In genomic region chr8:84840248-84840999, GRCm38 (mm10) we compare ENCODE assay signal across 8 mouse cellular contexts. TPM values are rescaled to one million over a fixed set of nuclear protein-coding genes. Genes with fewer than 3 reads are reported as not detected.
DNase-seq lines count a peak whose midpoint lies in the region; ATAC-seq and TF ChIP-seq lines count a peak whose summit lies in the region.

Rad23a (minus strand) TSS chr8:84840665.

- no peak for TF ChIP-seq EP300 in MEL (IDR thresholded peaks at IDR 0.05; ENCODE audit: low read depth in 1 of 2, low read length in 2 of 2)

- peak; percentile 98 for DNase-seq in MEL (ENCODE audit: low read depth, low spot score)
- peak; percentile 92 for DNase-seq in cerebellum, adult 2 months
- DNase-seq in forebrain, postnatal 0 days: peak; percentile 97
- DNase-seq in heart, postnatal 4 days: peak; percentile 92
- DNase-seq in layer of hippocampus, adult 8-10 months (ENCODE audit: low spot score in 2 of 2): peak; percentile 90 to 91
- peak; percentile 83 for DNase-seq in ovary, adult 18-20 months (ENCODE audit: low spot score)
- DNase-seq in thymus, postnatal 0 days (ENCODE audit: low spot score): peak; percentile 95

- peaks cover 13 to 38% of the 10 kb centered on the region in 2 experiments for H3K36me3 ChIP-seq in MEL (ENCODE audit: control insufficient read depth in 1 of 2, insufficient read depth in 2 of 2, low read length in 2 of 2)
- H3K36me3 ChIP-seq in forebrain, postnatal 0 days (ENCODE audit: insufficient read depth): peaks cover 73% of the 10 kb centered on the region
- peaks cover 82% of the 10 kb centered on the region for H3K36me3 ChIP-seq in lung, embryonic 15.5 days

- ATAC-seq in forebrain, postnatal 0 days: peak; percentile 99
- ATAC-seq in lung, embryonic 15.5 days (ENCODE audit: borderline replicate concordance, extremely low read depth, low FRiP score, low TSS enrichment): peak; percentile 92

- TF ChIP-seq CTCF in MEL (IDR thresholded peaks at IDR 0.05 in 2 of 3, conservative IDR thresholded peaks at IDR 0.05 in 1 of 3; ENCODE audit: control insufficient read depth in 1 of 3, insufficient read depth in 1 of 3, low read depth in 2 of 3, low read length in 3 of 3, poor library complexity in 1 of 3, severe bottlenecking in 1 of 3): no peak
- no peak for TF ChIP-seq CTCF in cerebellum, adult 2 months (IDR thresholded peaks at IDR 0.05; ENCODE audit: borderline replicate concordance, insufficient read depth, low read depth, low read length)
- TF ChIP-seq CTCF in forebrain, postnatal 0 days (IDR thresholded peaks at IDR 0.05; ENCODE audit: low read depth): no peak

- peak; percentile 83 to 93 for TF ChIP-seq POLR2A in MEL (IDR thresholded peaks at IDR 0.05; ENCODE audit: control insufficient read depth in 1 of 2, insufficient read depth in 1 of 2, low read depth in 1 of 2, low read length in 2 of 2, poor library complexity in 1 of 2)
- peak; percentile 79 for TF ChIP-seq POLR2A in cerebellum, adult 2 months (IDR thresholded peaks at IDR 0.05; ENCODE audit: borderline replicate concordance, insufficient read depth, low read length)

- H3K27me3 ChIP-seq in MEL (ENCODE audit: control insufficient read depth in 1 of 2, insufficient read depth in 2 of 2, low read length in 2 of 2): no peaks in the 10 kb centered on the region
- no peaks in the 10 kb centered on the region for H3K27me3 ChIP-seq in cerebellum, adult 2 months (ENCODE audit: control insufficient read depth, insufficient read depth, low read length)
- H3K27me3 ChIP-seq in forebrain, postnatal 0 days (ENCODE audit: insufficient read depth, low read length): no peaks in the 10 kb centered on the region
- no peaks in the 10 kb centered on the region for H3K27me3 ChIP-seq in lung, embryonic 15.5 days

- H3K4me2 ChIP-seq in forebrain, postnatal 0 days (ENCODE audit: low read depth): peak within 1 kb of the TSS; percentile 85
- H3K4me2 ChIP-seq in lung, embryonic 15.5 days: peak within 1 kb of the TSS; percentile 63

- under 1% methylated on average over 55 of the region's 55 CpGs for WGBS in cerebellum, adult 2 months
- 2% methylated on average over 54 of the region's 55 CpGs for WGBS in forebrain, postnatal 0 days
- WGBS in lung, embryonic 15.5 days: under 1% methylated on average over 55 of the region's 55 CpGs

- H3K27ac ChIP-seq in MEL (ENCODE audit: control insufficient read depth, low read depth, low read length): peak within 1 kb of the TSS; percentile 87
- H3K27ac ChIP-seq in cerebellum, adult 2 months (ENCODE audit: insufficient read depth, low read length): peak within 1 kb of the TSS; percentile 66; the same call in 1 of the 2 replicates
- peak within 1 kb of the TSS; percentile 84 for H3K27ac ChIP-seq in forebrain, postnatal 0 days (ENCODE audit: low read depth, low read length)
- H3K27ac ChIP-seq in lung, embryonic 15.5 days: peak within 1 kb of the TSS; percentile 90

- no peaks in the 10 kb centered on the region for H3K9me3 ChIP-seq in MEL (replicated peaks; ENCODE audit: insufficient read depth, low read length)
- H3K9me3 ChIP-seq in forebrain, postnatal 0 days (ENCODE audit: low read length): no peaks in the 10 kb centered on the region
- H3K9me3 ChIP-seq in lung, embryonic 15.5 days: no peaks in the 10 kb centered on the region

- peaks cover 28% of the 10 kb centered on the region for H3K79me2 ChIP-seq in MEL (ENCODE audit: control insufficient read depth, insufficient read depth, low read length, poor library complexity)

- TF ChIP-seq RAD21 in MEL (IDR thresholded peaks at IDR 0.05; ENCODE audit: low read depth, low read length): no peak

- peaks cover 2 to 18% of the 10 kb centered on the region in 2 experiments for H3K4me1 ChIP-seq in MEL (ENCODE audit: control insufficient read depth in 1 of 2, insufficient read depth in 2 of 2, low read length in 2 of 2)
- H3K4me1 ChIP-seq in cerebellum, adult 2 months (ENCODE audit: control insufficient read depth, insufficient read depth, low read length): peaks cover 28% of the 10 kb centered on the region
- peaks cover 19% of the 10 kb centered on the region for H3K4me1 ChIP-seq in forebrain, postnatal 0 days (ENCODE audit: insufficient read depth)
- H3K4me1 ChIP-seq in lung, embryonic 15.5 days: peaks cover 45% of the 10 kb centered on the region

- H3K4me3 ChIP-seq in MEL (ENCODE audit: control insufficient read depth in 1 of 2, insufficient read depth in 1 of 2, low read depth in 2 of 2, low read length in 2 of 2): peak within 1 kb of the TSS; percentile 91 to 96
- peak within 1 kb of the TSS; percentile 98 for H3K4me3 ChIP-seq in cerebellum, adult 2 months (replicated peaks; ENCODE audit: insufficient read depth, low read depth, low read length)
- H3K4me3 ChIP-seq in forebrain, postnatal 0 days (ENCODE audit: low read depth, low read length): peak within 1 kb of the TSS; percentile 84
- H3K4me3 ChIP-seq in lung, embryonic 15.5 days: peak within 1 kb of the TSS; percentile 89

- peak within 1 kb of the TSS; percentile 98 for H3K9ac ChIP-seq in MEL (ENCODE audit: control insufficient read depth, low read depth, low read length, poor library complexity, severe bottlenecking)
- H3K9ac ChIP-seq in forebrain, postnatal 0 days: peak within 1 kb of the TSS; percentile 88
- peak within 1 kb of the TSS; percentile 92 for H3K9ac ChIP-seq in lung, embryonic 15.5 days

TF ChIP-seq in MEL, 35 proteins besides CTCF, POLR2A, EP300 and RAD21 (continues in another document):
- TF ChIP-seq MAX (IDR thresholded peaks at IDR 0.05; ENCODE audit: low read length) (no peak), TBP (IDR thresholded peaks at IDR 0.05; ENCODE audit: low read depth, low read length) (peak; percentile 63), MAZ (IDR thresholded peaks at IDR 0.05; ENCODE audit: low read depth, low read length) (no peak), HCFC1 (IDR thresholded peaks at IDR 0.05; ENCODE audit: low read depth, low read length) (peak; percentile 92), NRF1 (IDR thresholded peaks at IDR 0.05; ENCODE audit: insufficient read depth, low read depth, low read length, poor library complexity, severe bottlenecking) (peak; percentile 97), NELFE (IDR thresholded peaks at IDR 0.05; ENCODE audit: low read depth, low read length) (peak; percentile 66), GATA1 (IDR thresholded peaks at IDR 0.05; ENCODE audit: low read depth, low read length) (no peak), ETS1 (IDR thresholded peaks at IDR 0.05; ENCODE audit: low read depth, low read length) (peak; percentile 93), RCOR1 (IDR thresholded peaks at IDR 0.05; ENCODE audit: low read depth, low read length) (peak; percentile 66; the same call in 1 of the 2 replicates), TCF12 (IDR thresholded peaks at IDR 0.05; ENCODE audit: low read depth, low read length) (peak; percentile 59; the same call in 1 of the 2 replicates), ELF1 (IDR thresholded peaks at IDR 0.05; ENCODE audit: low read depth, low read length) (peak; percentile 76), MAFK (IDR thresholded peaks at IDR 0.05; ENCODE audit: borderline replicate concordance, low read depth, low read length) (no peak), SMC3 (IDR thresholded peaks at IDR 0.05; ENCODE audit: low read depth, low read length) (peak; percentile 27; the same call in 1 of the 2 replicates), POLR2AphosphoS2 (IDR thresholded peaks at IDR 0.05; ENCODE audit: low read length) (peak; percentile 99), ZMIZ1 (IDR thresholded peaks at IDR 0.05; ENCODE audit: low read depth, low read length) (peak; percentile 87), CHD1 (IDR thresholded peaks at IDR 0.05; ENCODE audit: low read depth, low read length) (no peak), GABPA (IDR thresholded peaks at IDR 0.05; ENCODE audit: low read depth, low read length) (peak; percentile 59; the same call in 1 of the 2 replicates), JUND (IDR thresholded peaks at IDR 0.05; ENCODE audit: low read depth, low read length) (peak; percentile 77; the same call in 1 of the 2 replicates), ZKSCAN1 (IDR thresholded peaks at IDR 0.05; ENCODE audit: low read depth, low read length) (no peak), MYC (IDR thresholded peaks at IDR 0.05; ENCODE audit: low read depth, low read length) (peak; percentile 52; the same call in 1 of the 2 replicates), E2F4 (IDR thresholded peaks at IDR 0.05; ENCODE audit: borderline replicate concordance, low read depth, low read length) (no peak), UBTF (IDR thresholded peaks at IDR 0.05; ENCODE audit: borderline replicate concordance, insufficient read depth, low read depth, low read length) (no peak), CHD2 (IDR thresholded peaks at IDR 0.05; ENCODE audit: low read length) (peak; percentile 80), POLR2AphosphoS5 (IDR thresholded peaks at IDR 0.05; ENCODE audit: borderline replicate concordance, low read depth, low read length) (peak; percentile 88), KAT2A (conservative IDR thresholded peaks at IDR 0.05; ENCODE audit: low read depth, low read length) (peak; percentile 76; the same call in 1 of the 2 replicates), MXI1 (IDR thresholded peaks at IDR 0.05; ENCODE audit: low read depth, low read length) (no peak; the same call in 1 of the 2 replicates), TAL1 (IDR thresholded peaks at IDR 0.05; ENCODE audit: low read length) (no peak), ZNF384 (IDR thresholded peaks at IDR 0.05; ENCODE audit: low read depth, low read length) (no peak), USF2 (IDR thresholded peaks at IDR 0.05; ENCODE audit: borderline replicate concordance in 1 of 2, insufficient read depth in 1 of 2, low read depth in 1 of 2, low read length in 2 of 2) (no peak), MEF2A (IDR thresholded peaks at IDR 0.05; ENCODE audit: extremely low read depth, insufficient replicate concordance, low read depth, low read length, poor library complexity, severe bottlenecking) (no peak), ZC3H11A (IDR thresholded peaks at IDR 0.05; ENCODE audit: low read depth, low read length) (no peak)

RNA-seq across cellular contexts. Expression of gene Rad23a, which starts in this region (rescaled TPM):
- total RNA-seq in MEL (2012; rRNA removed): 62.6 and 66.7 TPM in 2 replicates
- polyA plus RNA-seq in MEL (2012; ENCODE audit: insufficient read depth in 1 of 2, insufficient read length in 2 of 2, low read depth in 1 of 2, low replicate concordance in 2 of 2, missing spikeins in 1 of 2): 100 to 1,000 TPM in 1 of 2 experiments, not detected in 1; 155 TPM
- 117 and 120 TPM in 2 replicates for polyA plus RNA-seq in cerebellum, adult 2 months (2012; rRNA removed)
- total RNA-seq in forebrain, postnatal 0 days (2014; rRNA removed): 32.2 and 55.3 TPM in 2 replicates
- 63.5 and 77.4 TPM in 2 replicates for polyA plus RNA-seq in forebrain, postnatal 0 days (2015; fragmentation: Nextera tagmentation; extraction: Ambion mirVana)
- 10 to 100 TPM; 90.9 to 91.8 TPM for total RNA-seq in heart, postnatal 4 days (2021)
- 10 to 100 TPM; 66.4 to 76.2 (median 70.5) TPM for total RNA-seq in layer of hippocampus, adult 8-10 months (2022)
- 112 and 127 TPM in 2 replicates for polyA plus RNA-seq in lung, embryonic 15.5 days (2015; fragmentation: Nextera tagmentation; extraction: Ambion mirVana)
- polyA plus RNA-seq in thymus, postnatal 0 days (2015; fragmentation: Nextera tagmentation; extraction: Ambion mirVana): 120 and 141 TPM in 2 replicates

Comparison
In these comparisons a context has a peak if more than half of its experiments do, and no peak if none do; other contexts are left out.
1. Peak in every context shown above with its lines: DNase-seq, ATAC-seq, H3K4me3 ChIP-seq and H3K27ac ChIP-seq.